Mouse (Mus musculus): Measurements from ENCODE around the gene Ambra1. TPM values are rescaled to one million over a fixed set of nuclear protein-coding genes. Genes with fewer than 3 reads are reported as not detected.
A peak's percentile ranks its signal among the peaks of the same experiment; 100 is the strongest.
"Not testable (repeated sequence)": the region's sequence is repeated elsewhere in the genome, so short reads cannot be mapped to it uniquely, and the experiment has no call there.

The Ambra1 gene
- polyA plus RNA-seq, 1 experiment from 2014 or later = 4.6 TPM

DNA sequence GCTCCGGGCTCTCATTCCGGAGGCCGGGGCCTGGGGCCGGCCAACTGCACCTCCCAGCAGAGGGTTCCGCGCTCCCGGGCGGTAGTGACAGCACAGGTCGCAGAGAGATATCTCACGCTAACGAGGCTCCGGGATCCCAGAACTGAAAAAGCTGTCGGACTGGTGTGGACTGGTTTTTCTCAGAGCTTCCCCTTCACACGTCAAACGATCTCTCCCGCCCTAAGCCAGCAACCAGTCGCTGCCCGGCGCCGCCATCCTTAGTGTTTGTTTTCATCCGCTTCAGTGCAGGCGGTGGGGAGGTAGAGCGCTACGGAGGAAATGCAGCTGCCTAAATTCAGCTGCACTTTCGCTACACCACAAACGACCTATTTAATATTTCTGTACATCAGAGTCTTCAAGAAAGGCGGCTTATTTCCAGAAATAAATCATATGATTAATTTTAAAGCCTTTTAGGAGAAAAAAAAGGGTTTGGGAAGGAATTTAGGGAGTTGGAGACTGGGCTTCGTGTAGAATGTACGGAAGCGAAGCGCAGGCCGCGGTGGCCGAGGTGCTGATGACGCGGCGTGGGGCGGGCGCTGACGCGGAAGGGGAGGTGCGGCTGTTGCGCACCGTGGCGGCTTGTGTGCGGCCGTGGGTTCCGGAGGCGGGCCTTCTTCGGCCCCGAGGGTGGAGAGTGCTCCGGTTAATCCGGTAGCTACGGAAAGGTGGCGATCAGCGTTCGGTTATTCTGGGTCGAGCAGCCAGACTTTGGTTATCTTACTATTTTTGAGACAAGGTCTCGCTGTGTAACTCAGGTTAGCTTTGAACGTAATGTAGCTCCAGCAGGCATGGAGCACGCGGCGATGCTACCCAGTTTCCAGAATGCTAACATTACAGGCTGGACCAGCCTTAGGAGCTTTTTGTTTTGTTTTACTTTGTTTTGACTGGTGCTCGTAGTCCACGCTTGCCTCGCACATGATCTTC is 19.4 kb upstream of the Ambra1 start, which contains the start of the genes Atg13 and Harbi1:
Atg13 (minus strand) TSS at position 305 of the 963 bp plus-strand sequence.
Harbi1 (plus strand) TSS at position 581 of the 963 bp plus-strand sequence.
- H3K4me1 ChIP-seq (replicated peaks) = peaks cover 28% of the 10 kb centered on the region
- H3K27me3 ChIP-seq = no peaks in the 10 kb centered on the region
- H3K9ac ChIP-seq = peak within 1 kb of the TSS; percentile 79
- peak within 1 kb of the TSS; percentile 89 for H3K4me2 ChIP-seq
- WGBS (ENCODE audit: insufficient replicate concordance) = under 1% methylated on average over 66 of the region's 66 CpGs
- peak; percentile 89 for DNase-seq
- ATAC-seq (ENCODE audit: low read depth) = peak; percentile 98
- H3K4me3 ChIP-seq (replicated peaks) = peak within 1 kb of the TSS; percentile 77
- H3K36me3 ChIP-seq = 0 out of 2 replicates have a peak, but pooled peaks cover 3% of the 10 kb centered on the region
- peak within 1 kb of the TSS; percentile 88 for H3K27ac ChIP-seq
- H3K9me3 ChIP-seq (replicated peaks) = no peaks in the 10 kb centered on the region

DNA sequence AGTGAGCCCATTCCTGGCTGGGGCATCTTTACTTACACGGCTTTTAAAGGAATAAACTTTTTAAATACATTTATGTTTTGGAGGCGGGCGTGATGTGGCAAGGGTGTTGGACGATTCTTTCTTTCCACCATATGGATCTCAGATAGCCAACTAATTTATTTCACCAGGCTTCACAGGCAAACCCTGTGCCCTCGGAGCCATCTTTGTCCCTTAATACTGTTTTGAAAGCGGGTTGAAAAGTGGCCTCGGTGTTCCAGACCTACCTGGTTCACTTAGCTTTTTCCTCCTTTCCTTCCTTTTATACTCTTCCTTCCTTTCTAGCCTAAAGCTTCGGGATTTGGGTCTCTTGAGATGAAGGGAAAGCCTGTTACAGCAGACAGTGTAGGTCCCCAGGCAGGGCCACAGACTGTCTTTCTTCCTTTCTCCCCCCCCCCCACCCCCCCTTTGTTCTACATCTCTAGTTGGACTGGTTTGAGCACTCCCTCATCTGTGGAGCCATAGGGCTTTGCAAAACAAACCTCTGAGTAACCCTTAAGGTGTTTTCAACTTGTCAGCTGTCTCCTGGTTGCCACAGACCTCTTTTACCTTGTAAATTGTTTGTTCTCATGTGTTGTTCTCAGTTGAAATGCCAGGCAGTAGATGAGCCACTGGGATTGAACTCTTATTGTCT is 18.5 kb upstream of the Ambra1 start:
- H3K27me3 ChIP-seq = no peaks in the 10 kb centered on the region
- peak overlapping the region; percentile 79 for H3K9ac ChIP-seq
- peak overlapping the region; percentile 88 for H3K27ac ChIP-seq
- peak overlapping the region; percentile 89 for H3K4me2 ChIP-seq
- ATAC-seq (ENCODE audit: low read depth) (0 out of 2 replicates have a peak, but pooled peaks have one; percentile 2), DNase-seq (no peak)
- H3K4me3 ChIP-seq (replicated peaks) = peak overlapping the region; percentile 77
- 3% methylated on average over 8 of the region's 8 CpGs for WGBS (ENCODE audit: insufficient replicate concordance)
- H3K9me3 ChIP-seq (replicated peaks) = no peaks in the 10 kb centered on the region
- H3K4me1 ChIP-seq (replicated peaks) = peaks cover 28% of the 10 kb centered on the region
- H3K36me3 ChIP-seq = 0 out of 2 replicates have a peak, but pooled peaks cover 6% of the 10 kb centered on the region

GRCm38 (mm10) chr2:91714921-91715320 is 15.0 kb upstream of the Ambra1 start:
- Histone ChIP-seq H3K27ac (no peak overlapping the region), H3K4me3 (replicated peaks) (no peak overlapping the region), H3K9ac (no peak overlapping the region), H3K4me1 (replicated peaks) (peaks cover 17% of the 10 kb centered on the region), H3K4me2 (no peak overlapping the region), H3K27me3 (no peaks in the 10 kb centered on the region), H3K9me3 (replicated peaks) (no peaks in the 10 kb centered on the region), H3K36me3 (0 out of 2 replicates have a peak, but pooled peaks cover 8% of the 10 kb centered on the region)
- DNase-seq (no peak), ATAC-seq (ENCODE audit: low read depth) (no peak)
- 72% methylated on average over 1 of the region's 1 CpGs for WGBS (ENCODE audit: insufficient replicate concordance)

DNA sequence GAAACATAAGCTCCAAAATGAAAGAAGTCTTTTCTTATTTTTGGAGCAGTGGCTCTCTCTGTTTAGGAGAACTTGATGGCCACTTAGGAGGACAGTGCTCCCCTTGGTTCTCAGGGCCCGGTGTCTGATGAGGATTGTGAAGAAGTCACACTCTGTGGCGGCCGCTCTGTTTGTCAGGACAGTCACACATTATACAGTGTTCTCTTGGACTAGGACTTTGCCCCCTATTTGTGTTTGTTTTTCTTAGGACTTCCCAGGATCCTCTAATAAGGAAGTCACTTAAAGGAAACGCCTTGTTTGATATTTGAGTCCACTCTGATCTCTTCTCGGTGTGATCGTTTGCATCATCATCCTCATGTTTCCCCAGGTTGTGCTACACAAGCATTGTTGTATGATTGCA is 11.7 kb upstream of the Ambra1 start:
- Histone ChIP-seq H3K36me3 (peaks cover 12% of the 10 kb centered on the region), H3K4me1 (replicated peaks) (no peaks in the 10 kb centered on the region; the same call in 1 of the 2 replicates), H3K4me2 (0 out of 2 replicates have a peak overlapping the region, but pooled peaks have one; percentile 0), H3K4me3 (replicated peaks) (no peak overlapping the region), H3K9me3 (replicated peaks) (no peaks in the 10 kb centered on the region), H3K27ac (no peak overlapping the region), H3K27me3 (no peaks in the 10 kb centered on the region), H3K9ac (no peak overlapping the region)
- DNase-seq (no peak), ATAC-seq (ENCODE audit: low read depth) (no peak)
- 68% methylated on average over 6 of the region's 6 CpGs for WGBS (ENCODE audit: insufficient replicate concordance)

GRCm38 (mm10) chr2:91723382-91723781 is 6.6 kb upstream of the Ambra1 start:
- no peak overlapping the region for H3K4me3 ChIP-seq (replicated peaks)
- 63% methylated on average over 4 of the region's 4 CpGs for WGBS (ENCODE audit: insufficient replicate concordance)
- no peaks in the 10 kb centered on the region for H3K27me3 ChIP-seq
- ATAC-seq (ENCODE audit: low read depth) (no peak), DNase-seq (no peak)
- H3K36me3 ChIP-seq = peaks cover 7% of the 10 kb centered on the region
- peaks cover 17% of the 10 kb centered on the region for H3K4me1 ChIP-seq (replicated peaks)
- no peaks in the 10 kb centered on the region for H3K9me3 ChIP-seq (replicated peaks)
- no peak overlapping the region for H3K4me2 ChIP-seq
- H3K27ac ChIP-seq = no peak overlapping the region
- H3K9ac ChIP-seq = no peak overlapping the region

DNA sequence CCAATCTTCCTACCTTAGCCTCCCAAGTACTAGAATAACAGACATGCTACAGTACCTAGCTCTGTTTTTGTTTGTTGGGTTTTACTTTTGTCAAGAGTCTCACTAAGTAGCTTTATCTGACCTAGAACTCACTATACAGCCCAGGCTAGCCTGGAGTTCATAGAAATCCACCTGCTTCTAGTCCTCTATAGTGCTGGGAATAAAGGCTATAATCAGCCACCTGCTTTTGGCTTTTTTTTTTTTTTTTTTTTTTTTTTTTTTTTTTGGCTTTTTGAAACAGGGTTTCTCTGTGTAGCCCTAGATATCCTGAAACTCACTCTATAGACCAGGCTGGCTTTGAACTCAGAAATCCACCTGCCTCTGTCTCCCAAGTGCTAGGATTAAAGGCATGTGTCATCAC is 6.0 kb upstream of the Ambra1 start:
- Histone ChIP-seq H3K9ac (no peak overlapping the region), H3K36me3 (peaks cover 7% of the 10 kb centered on the region), H3K27me3 (no peaks in the 10 kb centered on the region), H3K27ac (no peak overlapping the region), H3K4me1 (replicated peaks) (peaks cover 17% of the 10 kb centered on the region), H3K9me3 (replicated peaks) (no peaks in the 10 kb centered on the region), H3K4me3 (replicated peaks) (no peak overlapping the region), H3K4me2 (no peak overlapping the region)
- ATAC-seq (ENCODE audit: low read depth) = no peak
- DNase-seq = no peak

GRCm38 (mm10) chr2:91724716-91725115 is 5.2 kb upstream of the Ambra1 start:
- DNase-seq (no peak), ATAC-seq (ENCODE audit: low read depth) (no peak)
- peak overlapping the region; percentile 36; the same call in 1 of the 2 replicates for H3K4me2 ChIP-seq
- H3K27ac ChIP-seq = peak overlapping the region; percentile 32; the same call in 1 of the 2 replicates
- no peaks in the 10 kb centered on the region for H3K27me3 ChIP-seq
- no peak overlapping the region for H3K4me3 ChIP-seq (replicated peaks)
- peaks cover 17% of the 10 kb centered on the region for H3K4me1 ChIP-seq (replicated peaks)
- 25% methylated on average over 2 of the region's 2 CpGs for WGBS (ENCODE audit: insufficient replicate concordance)
- H3K9me3 ChIP-seq (replicated peaks) = no peaks in the 10 kb centered on the region
- peaks cover 7% of the 10 kb centered on the region for H3K36me3 ChIP-seq
- H3K9ac ChIP-seq = no peak overlapping the region

GRCm38 (mm10) chr2:91725476-91725875 is 4.5 kb upstream of the Ambra1 start:
- WGBS (ENCODE audit: insufficient replicate concordance) = 14% methylated on average over 4 of the region's 4 CpGs
- not testable (repeated sequence) for H3K9me3 ChIP-seq (replicated peaks); H3K4me3 ChIP-seq (replicated peaks); H3K27me3 ChIP-seq; H3K36me3 ChIP-seq; H3K9ac ChIP-seq
- DNase-seq (peak; percentile 20), ATAC-seq (ENCODE audit: low read depth) (peak; percentile 58)
- peaks cover 17% of the 10 kb centered on the region for H3K4me1 ChIP-seq (replicated peaks)
- H3K27ac ChIP-seq = peak overlapping the region; percentile 30; the same call in 1 of the 2 replicates
- H3K4me2 ChIP-seq = peak overlapping the region; percentile 25; the same call in 1 of the 2 replicates

- no peak for DNase-seq
- Histone ChIP-seq H3K36me3 (no peaks in the 10 kb centered on the region), H3K27me3 (no peaks in the 10 kb centered on the region), H3K9me3 (replicated peaks) (no peaks in the 10 kb centered on the region), H3K27ac (no peak overlapping the region), H3K9ac (no peak overlapping the region), H3K4me1 (replicated peaks) (peaks cover 25% of the 10 kb centered on the region), H3K4me3 (replicated peaks) (no peak overlapping the region), H3K4me2 (no peak overlapping the region)
- 72% methylated on average over 3 of the region's 3 CpGs for WGBS (ENCODE audit: insufficient replicate concordance)
- ATAC-seq (ENCODE audit: low read depth) = no peak
These were observed 2.9 kb upstream of the Ambra1 start for GRCm38 (mm10) chr2:91727011-91727410.

DNA sequence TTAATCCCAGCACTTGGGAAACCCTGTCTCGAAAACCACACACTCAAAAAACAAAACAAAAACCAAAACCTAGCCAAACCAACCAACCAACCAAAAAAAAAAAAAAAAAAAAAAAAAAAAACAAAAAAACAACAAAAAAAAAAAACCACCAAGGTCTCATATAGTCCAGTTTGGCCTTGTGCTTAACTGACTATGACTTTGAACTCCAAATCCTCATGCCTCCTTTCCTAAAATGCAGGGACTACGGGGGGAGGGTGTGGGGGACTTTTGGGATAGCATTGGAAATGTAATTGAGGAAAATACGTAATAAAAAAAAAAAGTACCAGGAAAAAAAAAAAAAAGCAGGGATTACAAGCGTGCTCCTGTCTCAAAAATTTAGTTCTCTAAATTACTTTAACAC is 363 bp upstream of the Ambra1 start:
- DNase-seq (no peak), ATAC-seq (ENCODE audit: low read depth) (no peak)
- peak overlapping the region; percentile 94; the same call in 1 of the 2 replicates for H3K27ac ChIP-seq
- peak overlapping the region; percentile 73 for H3K4me2 ChIP-seq
- peaks cover 26% of the 10 kb centered on the region for H3K4me1 ChIP-seq (replicated peaks)
- peak overlapping the region; percentile 93 for H3K9ac ChIP-seq
- no peaks in the 10 kb centered on the region for H3K9me3 ChIP-seq (replicated peaks)
- H3K4me3 ChIP-seq (replicated peaks) = peak overlapping the region; percentile 91
- 12% methylated on average over 4 of the region's 4 CpGs for WGBS (ENCODE audit: insufficient replicate concordance)
- H3K27me3 ChIP-seq = no peaks in the 10 kb centered on the region
- H3K36me3 ChIP-seq = no peaks in the 10 kb centered on the region

GRCm38 (mm10) chr2:91735221-91735620 is 5.3 kb downstream of the Ambra1 start:
- Histone ChIP-seq H3K27ac (no peak overlapping the region), H3K9me3 (replicated peaks) (no peaks in the 10 kb centered on the region), H3K36me3 (no peaks in the 10 kb centered on the region), H3K4me3 (replicated peaks) (no peak overlapping the region), H3K9ac (no peak overlapping the region), H3K4me2 (no peak overlapping the region), H3K27me3 (no peaks in the 10 kb centered on the region), H3K4me1 (replicated peaks) (peaks cover 30% of the 10 kb centered on the region)
- no peak for ATAC-seq (ENCODE audit: low read depth)
- DNase-seq = no peak
- 71% methylated on average over 5 of the region's 5 CpGs for WGBS (ENCODE audit: insufficient replicate concordance)

All from liver, embryonic 13.5 days (tissue).